Comparison of ENCODE assay signal across 8 mouse cellular contexts in the genomic region with DNA sequence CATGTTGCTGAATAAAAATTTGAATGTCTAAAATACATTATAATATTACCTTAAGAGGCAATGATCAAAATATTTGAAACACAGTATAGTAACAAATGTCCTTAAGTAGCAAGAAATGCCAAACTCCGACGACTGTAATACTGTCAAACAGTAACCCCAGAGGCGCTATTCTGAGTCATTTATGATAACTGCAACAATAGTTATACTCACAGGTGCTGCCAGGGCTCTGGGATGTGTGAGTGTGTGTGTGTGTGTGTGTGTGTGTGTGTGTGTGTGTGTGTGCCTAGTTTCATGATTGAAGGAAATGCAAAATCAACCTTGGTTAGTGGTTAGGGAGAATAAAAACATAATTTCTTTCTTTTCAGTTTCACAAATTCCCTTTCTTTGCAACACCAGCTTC.
DNase-seq lines count a peak whose midpoint lies in the region; ATAC-seq lines count a peak whose summit lies in the region.

No protein-coding gene starts in this region.

- H3K4me2 ChIP-seq in heart, embryonic 12.5 days: peak overlapping the region; percentile 82
- peak overlapping the region; percentile 66 for H3K4me2 ChIP-seq in hindbrain, embryonic 12.5 days (replicated peaks)
- H3K4me2 ChIP-seq in midbrain, embryonic 13.5 days (replicated peaks): peak overlapping the region; percentile 55

- no peaks in the 10 kb centered on the region for H3K9me3 ChIP-seq in heart, embryonic 12.5 days (replicated peaks)
- H3K9me3 ChIP-seq in hindbrain, embryonic 12.5 days (replicated peaks): 0 out of 2 replicates have a peak, but pooled peaks cover 7% of the 10 kb centered on the region
- 0 out of 2 replicates have a peak, but pooled peaks cover 5% of the 10 kb centered on the region for H3K9me3 ChIP-seq in midbrain, embryonic 13.5 days

- WGBS in heart, embryonic 12.5 days: 20% methylated on average over 3 of the region's 3 CpGs
- WGBS in hindbrain, embryonic 12.5 days: 17% methylated on average over 3 of the region's 3 CpGs
- 6% methylated on average over 3 of the region's 3 CpGs for WGBS in midbrain, embryonic 13.5 days

- no peak for ATAC-seq in heart, embryonic 12.5 days (ENCODE audit: insufficient number of reproducible peaks, low FRiP score)
- no peak for ATAC-seq in hindbrain, embryonic 12.5 days (ENCODE audit: low FRiP score)
- no peak for ATAC-seq in midbrain, embryonic 13.5 days
- ATAC-seq in activated CD4-positive, CD25-positive, alpha-beta regulatory T cell, adult 4 months: no peak
- ATAC-seq in erythroid progenitor cell, adult 5-6 weeks (replicated peaks; ENCODE audit: low FRiP score, poor library complexity, severe bottlenecking): no peak

- no peak overlapping the region for H3K27ac ChIP-seq in heart, embryonic 12.5 days (ENCODE audit: poor library complexity, severe bottlenecking)
- peak overlapping the region; percentile 5; the same call in 1 of the 2 replicates for H3K27ac ChIP-seq in brown adipose tissue, adult 24 weeks (replicated peaks; ENCODE audit: low read depth, low read length)
- H3K27ac ChIP-seq in hindbrain, embryonic 12.5 days: peak overlapping the region; percentile 97
- peak overlapping the region; percentile 96 for H3K27ac ChIP-seq in midbrain, embryonic 13.5 days

- H3K27me3 ChIP-seq in heart, embryonic 12.5 days (replicated peaks): no peaks in the 10 kb centered on the region
- no peaks in the 10 kb centered on the region for H3K27me3 ChIP-seq in hindbrain, embryonic 12.5 days
- H3K27me3 ChIP-seq in midbrain, embryonic 13.5 days: no peaks in the 10 kb centered on the region

- no peak overlapping the region for H3K9ac ChIP-seq in heart, embryonic 12.5 days
- H3K9ac ChIP-seq in hindbrain, embryonic 12.5 days: peak overlapping the region; percentile 43; the same call in 1 of the 2 replicates
- 0 out of 2 replicates have a peak overlapping the region, but pooled peaks have one; percentile 68 for H3K9ac ChIP-seq in midbrain, embryonic 13.5 days (replicated peaks)

- no peak for DNase-seq in heart, adult 9 months (ENCODE audit: low spot score in 2 of 2)
- no peak for DNase-seq in adrenal gland, postnatal 4 days (ENCODE audit: low spot score in 2 of 2)

- no peaks in the 10 kb centered on the region for H3K36me3 ChIP-seq in heart, embryonic 12.5 days
- H3K36me3 ChIP-seq in hindbrain, embryonic 12.5 days: no peaks in the 10 kb centered on the region
- no peaks in the 10 kb centered on the region for H3K36me3 ChIP-seq in midbrain, embryonic 13.5 days

- peaks cover 27% of the 10 kb centered on the region for H3K4me1 ChIP-seq in heart, embryonic 12.5 days (replicated peaks)
- H3K4me1 ChIP-seq in brown adipose tissue, adult 24 weeks (ENCODE audit: control insufficient read depth, insufficient read depth, insufficient read length, low read length): peaks cover 16% of the 10 kb centered on the region
- peaks cover 9% of the 10 kb centered on the region for H3K4me1 ChIP-seq in hindbrain, embryonic 12.5 days
- H3K4me1 ChIP-seq in midbrain, embryonic 13.5 days (replicated peaks): peaks cover 38% of the 10 kb centered on the region

- no peak overlapping the region; the same call in 1 of the 2 replicates for H3K4me3 ChIP-seq in heart, embryonic 12.5 days
- H3K4me3 ChIP-seq in brown adipose tissue, adult 24 weeks (ENCODE audit: insufficient read depth, low read depth, low read length): no peak overlapping the region
- H3K4me3 ChIP-seq in hindbrain, embryonic 12.5 days: peak overlapping the region; percentile 36; the same call in 1 of the 2 replicates
- H3K4me3 ChIP-seq in midbrain, embryonic 13.5 days (replicated peaks): peak overlapping the region; percentile 36

Comparison
In these comparisons a context has a peak if more than half of its experiments do, and no peak if none do; other contexts are left out.
1. H3K4me3 ChIP-seq: peak in hindbrain, embryonic 12.5 days (single experiment) and midbrain, embryonic 13.5 days (single experiment); none in heart, embryonic 12.5 days (single experiment) and brown adipose tissue, adult 24 weeks (single experiment).
2. Peak in every context shown above with its lines, with median percentiles within 50 percentile points of each other: H3K4me2 ChIP-seq.